Mouse (Mus musculus): ENCODE measurements around the gene Prrg4.

- TF ChIP-seq RCOR1 (IDR thresholded peaks at IDR 0.05; ENCODE audit: low read depth, low read length) (no peak), EP300 (IDR thresholded peaks at IDR 0.05; ENCODE audit: low read depth in 1 of 2, low read length in 2 of 2) (0 out of 4 replicates have a peak, but pooled peaks of 1 of the 2 experiments have one; percentile 2), MEF2A (IDR thresholded peaks at IDR 0.05; ENCODE audit: extremely low read depth, insufficient replicate concordance, low read depth, low read length, poor library complexity, severe bottlenecking) (no peak), USF1 (IDR thresholded peaks at IDR 0.05; ENCODE audit: low read depth, low read length) (no peak), TCF12 (IDR thresholded peaks at IDR 0.05; ENCODE audit: low read depth, low read length) (no peak), POLR2A (IDR thresholded peaks at IDR 0.05; ENCODE audit: control insufficient read depth in 1 of 2, insufficient read depth in 1 of 2, low read depth in 1 of 2, low read length in 2 of 2, poor library complexity in 1 of 2) (peak; percentile 62 to 73), CTCF (IDR thresholded peaks at IDR 0.05 in 2 of 3, conservative IDR thresholded peaks at IDR 0.05 in 1 of 3; ENCODE audit: control insufficient read depth in 1 of 3, insufficient read depth in 1 of 3, low read depth in 2 of 3, low read length in 3 of 3, poor library complexity in 1 of 3, severe bottlenecking in 1 of 3) (no peak), ZC3H11A (IDR thresholded peaks at IDR 0.05; ENCODE audit: low read depth, low read length) (no peak), GABPA (IDR thresholded peaks at IDR 0.05; ENCODE audit: low read depth, low read length) (no peak)
These were observed 32.7 kb downstream of the Prrg4 start for GRCm38 (mm10) chr2:104816866-104817439.

All from MEL (cell line).